Mouse (Mus musculus) hindbrain, postnatal 0 days (tissue): ENCODE results near the gene Ahdc1. TPM values are rescaled to one million over a fixed set of nuclear protein-coding genes. Genes with fewer than 3 reads are reported as not detected.

ENCODE experiments used
- ATAC-seq: fragments of 200-750 bp; cut with Nextera tagmentation; 2 replicates; pipeline ENCODE4 v1.8.0; 2017; ENCODE audit warnings: mild to moderate bottlenecking, moderate TSS enrichment, moderate library complexity
- DNase-seq: peaks from one replicate; pipeline ENCODE4 v3.0.0-alpha.2; 2015; ENCODE audit warnings: low spot score
- H3K27ac ChIP-seq: fragments of 300-500 bp; sonication (generic); 2 replicates; pipeline ENCODE4 v1.5.1; 2014; ENCODE audit warnings: mild to moderate bottlenecking
- H3K27me3 ChIP-seq: fragments of 300-500 bp; sonication (generic); 2 replicates; pipeline ENCODE4 v1.6.1; 2014; ENCODE audit warnings: low read length, mixed read lengths; ENCODE audit not compliant: insufficient read depth
- H3K36me3 ChIP-seq: fragments of 300-500 bp; sonication (generic); 2 replicates; pipeline ENCODE4 v1.6.1; 2014; ENCODE audit warnings: low read length, mixed read lengths; ENCODE audit not compliant: insufficient read depth
- H3K4me1 ChIP-seq: fragments of 300-500 bp; sonication (generic); 2 replicates; pipeline ENCODE4 v1.6.1; 2014; ENCODE audit warnings: antibody characterized with exemption, low read length, mixed read lengths; ENCODE audit not compliant: insufficient read depth
- H3K4me2 ChIP-seq: fragments of 300-500 bp; sonication (generic); 2 replicates; pipeline ENCODE4 v1.6.1; 2014; ENCODE audit warnings: low read depth, mild to moderate bottlenecking, low read length, moderate library complexity, mixed read lengths
- H3K4me3 ChIP-seq: fragments of 300-500 bp; sonication (generic); 2 replicates; pipeline ENCODE4 v1.5.1; 2014; ENCODE audit warnings: low read length
- H3K9ac ChIP-seq: fragments of 300-500 bp; sonication (generic); replicated peaks from 2 replicates; pipeline ENCODE4 v1.6.1; 2014; ENCODE audit warnings: mild to moderate bottlenecking, low read length, moderate library complexity, mixed read lengths
- H3K9me3 ChIP-seq: fragments of 300-500 bp; sonication (generic); 2 replicates; pipeline ENCODE4 v1.6.1; 2016; ENCODE audit warnings: low read length, mixed read lengths
- CTCF ChIP-seq: IDR thresholded peaks from 2 replicates; pipeline ENCODE4 v1.5.1; 2016; ENCODE audit warnings: antibody characterized with exemption, control low read depth, low read depth
- WGBS: fragments of 180-500 bp; shearing (Covaris S2); extraction: QIAGEN DNeasy Blood & Tissue Kit; methylation state at CpG from one replicate; pipeline ENCODE4 v1.1.7; 2014; 5-methylcytosine and 5-hydroxymethylcytosine counted together
- polyA plus RNA-seq: library from polyadenylated mRNA; unstranded; fragments of >200 nt; fragmentation: Nextera tagmentation; extraction: Ambion mirVana; gene quantifications from 2 replicates; pipeline ENCODE4 v1.2.1, GENCODE M21; 2015
- total RNA-seq: library from RNA; depleted of rRNA; stranded (reverse); fragments of >200 nt; gene quantifications from 2 replicates; pipeline ENCODE4 v1.2.3, GENCODE M21; 2014

Ahdc1 gene
- total and polyA plus RNA-seq, 2 experiments from 2014 or later: 10.8 to 106 TPM

GRCm38 (mm10) chr4:133074894-133075572 is 64.0 kb downstream of the Ahdc1 start:
- Histone ChIP-seq H3K27me3 (no peaks in the 10 kb centered on the region), H3K27ac (peak overlapping the region; percentile 86), H3K36me3 (peaks cover 14% of the 10 kb centered on the region), H3K4me3 (no peak overlapping the region), H3K9me3 (no peaks in the 10 kb centered on the region), H3K4me1 (peaks cover 22% of the 10 kb centered on the region), H3K9ac (peak overlapping the region; percentile 2; the same call in 1 of the 2 replicates), H3K4me2 (no peak overlapping the region)
- no peak for TF ChIP-seq CTCF
- ATAC-seq (peak; percentile 22; the same call in 1 of the 2 replicates), DNase-seq (peak; percentile 78)
- 26% methylated on average over 8 of the region's 8 CpGs for WGBS

- TF ChIP-seq CTCF: no peak
- H3K36me3 ChIP-seq: peaks cover 14% of the 10 kb centered on the region
- H3K9ac ChIP-seq: no peak overlapping the region
- no peaks in the 10 kb centered on the region for H3K27me3 ChIP-seq
- no peak overlapping the region for H3K4me3 ChIP-seq
- no peak for DNase-seq
- peaks cover 17% of the 10 kb centered on the region for H3K4me1 ChIP-seq
- no peak overlapping the region for H3K4me2 ChIP-seq
- ATAC-seq: no peak
- H3K9me3 ChIP-seq: no peaks in the 10 kb centered on the region
- 51% methylated on average over 5 of the region's 5 CpGs for WGBS
- 0 out of 2 replicates have a peak overlapping the region, but pooled peaks have one; percentile 6 for H3K27ac ChIP-seq
These were observed 67.9 kb downstream of the Ahdc1 start for GRCm38 (mm10) chr4:133078947-133079346.

GRCm38 (mm10) chr4:133079416-133080113 is 68.5 kb downstream of the Ahdc1 start:
- ATAC-seq (no peak), DNase-seq (no peak)
- peaks cover 16% of the 10 kb centered on the region for H3K4me1 ChIP-seq
- TF ChIP-seq CTCF: no peak
- no peak overlapping the region for H3K4me3 ChIP-seq
- peaks cover 14% of the 10 kb centered on the region for H3K36me3 ChIP-seq
- 45% methylated on average over 7 of the region's 7 CpGs for WGBS
- H3K27ac ChIP-seq: no peak overlapping the region
- no peak overlapping the region for H3K4me2 ChIP-seq
- H3K9me3 ChIP-seq: no peaks in the 10 kb centered on the region
- no peaks in the 10 kb centered on the region for H3K27me3 ChIP-seq
- no peak overlapping the region for H3K9ac ChIP-seq

GRCm38 (mm10) chr4:133080862-133081261 is 69.8 kb downstream of the Ahdc1 start:
- no peak for ATAC-seq
- TF ChIP-seq CTCF: no peak
- H3K9me3 ChIP-seq: no peaks in the 10 kb centered on the region
- DNase-seq: no peak
- no peaks in the 10 kb centered on the region for H3K27me3 ChIP-seq
- 86% methylated on average over 3 of the region's 3 CpGs for WGBS
- H3K4me2 ChIP-seq: no peak overlapping the region
- peaks cover 14% of the 10 kb centered on the region for H3K36me3 ChIP-seq
- H3K27ac ChIP-seq: peak overlapping the region; percentile 36; the same call in 1 of the 2 replicates
- H3K9ac ChIP-seq: no peak overlapping the region
- H3K4me1 ChIP-seq: peaks cover 18% of the 10 kb centered on the region
- H3K4me3 ChIP-seq: no peak overlapping the region

- no peak for TF ChIP-seq CTCF
- H3K36me3 ChIP-seq: peaks cover 14% of the 10 kb centered on the region
- H3K4me1 ChIP-seq: peaks cover 26% of the 10 kb centered on the region
- H3K4me2 ChIP-seq: no peak overlapping the region
- no peaks in the 10 kb centered on the region for H3K9me3 ChIP-seq
- DNase-seq (no peak), ATAC-seq (no peak)
- H3K9ac ChIP-seq: no peak overlapping the region
- WGBS: 79% methylated on average over 6 of the region's 6 CpGs
- H3K27me3 ChIP-seq: no peaks in the 10 kb centered on the region
- H3K27ac ChIP-seq: no peak overlapping the region; the same call in 1 of the 2 replicates
- no peak overlapping the region for H3K4me3 ChIP-seq
These were observed 71.2 kb downstream of the Ahdc1 start for GRCm38 (mm10) chr4:133082216-133082773.

GRCm38 (mm10) chr4:133083991-133084861 is 73.2 kb downstream of the Ahdc1 start:
- no peaks in the 10 kb centered on the region for H3K27me3 ChIP-seq
- H3K9ac ChIP-seq: peak overlapping the region; percentile 58
- peaks cover 31% of the 10 kb centered on the region for H3K4me1 ChIP-seq
- peak overlapping the region; percentile 33; the same call in 1 of the 2 replicates for H3K4me3 ChIP-seq
- H3K36me3 ChIP-seq: no peaks in the 10 kb centered on the region; the same call in 1 of the 2 replicates
- TF ChIP-seq CTCF: no peak
- DNase-seq (peak; percentile 65), ATAC-seq (peak; percentile 44; the same call in 1 of the 2 replicates)
- no peaks in the 10 kb centered on the region for H3K9me3 ChIP-seq
- WGBS: 4% methylated on average over 3 of the region's 3 CpGs
- peak overlapping the region; percentile 86 for H3K27ac ChIP-seq
- H3K4me2 ChIP-seq: peak overlapping the region; percentile 85
